Mouse (Mus musculus) heart, postnatal 0 days (tissue): Measurements from ENCODE around the gene Gm20695. TPM values are rescaled to one million over a fixed set of nuclear protein-coding genes. Genes with fewer than 3 reads are reported as not detected.

Source experiments
- ATAC-seq: fragments of 200-750 bp; cut with Nextera tagmentation; 2 replicates; pipeline ENCODE4 v1.8.0; 2017; ENCODE audit warnings: low read depth, moderate number of reproducible peaks, moderate library complexity; ENCODE audit not compliant: insufficient read depth
- DNase-seq: peaks from one replicate; pipeline ENCODE4 v3.0.0-alpha.2; 2016; ENCODE audit warnings: low spot score
- H3K27ac ChIP-seq: fragments of 300-500 bp; sonication (generic); 2 replicates; pipeline ENCODE4 v1.5.1; 2014; ENCODE audit warnings: low read depth, mild to moderate bottlenecking
- H3K27me3 ChIP-seq: fragments of 300-500 bp; sonication (generic); 2 replicates; pipeline ENCODE4 v1.6.1; 2014; ENCODE audit warnings: low read length, mixed read lengths; ENCODE audit not compliant: control insufficient read depth, insufficient read depth
- H3K36me3 ChIP-seq: fragments of 300-500 bp; sonication (generic); replicated peaks from 2 replicates; pipeline ENCODE4 v1.6.1; 2014; ENCODE audit warnings: low read length, mixed read lengths; ENCODE audit not compliant: control insufficient read depth, insufficient read depth
- H3K4me1 ChIP-seq: fragments of 300-500 bp; sonication (generic); 2 replicates; pipeline ENCODE4 v1.6.1; 2014; ENCODE audit warnings: antibody characterized with exemption; ENCODE audit not compliant: control insufficient read depth, insufficient read depth
- H3K4me2 ChIP-seq: fragments of 300-500 bp; sonication (generic); 2 replicates; pipeline ENCODE4 v1.6.1; 2014; ENCODE audit warnings: low read depth, mild to moderate bottlenecking, low read length, moderate library complexity
- H3K4me3 ChIP-seq: fragments of 300-500 bp; sonication (generic); 2 replicates; pipeline ENCODE4 v1.5.1; 2014; ENCODE audit warnings: low read depth, low read length
- H3K9ac ChIP-seq: fragments of 300-500 bp; sonication (generic); replicated peaks from 2 replicates; pipeline ENCODE4 v1.6.1; 2014; ENCODE audit warnings: low read depth, low read length, mixed read lengths
- H3K9me3 ChIP-seq: fragments of 300-500 bp; sonication (generic); replicated peaks from 2 replicates; pipeline ENCODE4 v1.6.1; 2016; ENCODE audit warnings: low read length; ENCODE audit not compliant: control insufficient read depth
- CTCF ChIP-seq: IDR thresholded peaks from 2 replicates; pipeline ENCODE4 v1.5.1; 2016; ENCODE audit warnings: antibody characterized with exemption, control low read depth, low read depth
- EP300 ChIP-seq: IDR thresholded peaks from 2 replicates; pipeline ENCODE4 v1.6.1; 2016; ENCODE audit warnings: antibody characterized with exemption, low read depth
- WGBS: fragments of 180-500 bp; shearing (Covaris S2); extraction: QIAGEN DNeasy Blood & Tissue Kit; methylation state at CpG from one replicate; pipeline ENCODE4 v1.1.7; 2014; 5-methylcytosine and 5-hydroxymethylcytosine counted together
- polyA plus RNA-seq: library from polyadenylated mRNA; unstranded; fragments of >200 nt; fragmentation: Nextera tagmentation; extraction: Ambion mirVana; gene quantifications from 2 replicates; pipeline ENCODE4 v1.2.1, GENCODE M21; 2015
- total RNA-seq: library from RNA; depleted of rRNA; stranded (reverse); fragments of >200 nt; gene quantifications from 2 replicates; pipeline ENCODE4 v1.2.3, GENCODE M21; 2014; ENCODE audit warnings: low replicate concordance

The Gm20695 gene
- total and polyA plus RNA-seq, 2 experiments from 2014 or later: 1.2 TPM; not detected in 1

DNA sequence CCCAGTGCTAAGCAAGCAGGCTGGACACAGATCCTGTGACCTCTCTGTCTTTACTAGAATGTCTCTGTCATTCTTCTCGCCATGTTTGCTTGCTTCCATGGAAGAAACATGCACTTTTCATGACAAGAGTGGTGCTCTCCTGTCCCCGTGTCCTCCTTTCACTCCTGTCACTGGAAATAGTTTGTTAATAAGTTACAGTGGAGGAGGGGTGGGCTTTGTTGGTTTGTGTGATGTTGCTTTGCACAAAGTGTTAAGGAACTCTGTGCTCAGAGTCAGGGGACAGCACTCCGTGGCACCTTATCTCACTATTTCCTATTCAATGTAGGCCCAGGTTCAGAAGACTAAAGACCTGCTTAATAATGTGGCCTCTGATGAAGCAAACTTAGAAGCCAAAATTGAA lies 39.1 kb downstream of the Gm20695 start:
- Histone ChIP-seq H3K4me2 (no peak overlapping the region), H3K27ac (no peak overlapping the region), H3K4me1 (no peaks in the 10 kb centered on the region), H3K36me3 (peaks cover 72% of the 10 kb centered on the region), H3K9ac (no peak overlapping the region), H3K27me3 (no peaks in the 10 kb centered on the region), H3K4me3 (no peak overlapping the region), H3K9me3 (no peaks in the 10 kb centered on the region)
- no peak for DNase-seq
- WGBS: 79% methylated on average over 3 of the region's 3 CpGs
- ATAC-seq: no peak
- TF ChIP-seq EP300 (no peak), CTCF (no peak)

DNA sequence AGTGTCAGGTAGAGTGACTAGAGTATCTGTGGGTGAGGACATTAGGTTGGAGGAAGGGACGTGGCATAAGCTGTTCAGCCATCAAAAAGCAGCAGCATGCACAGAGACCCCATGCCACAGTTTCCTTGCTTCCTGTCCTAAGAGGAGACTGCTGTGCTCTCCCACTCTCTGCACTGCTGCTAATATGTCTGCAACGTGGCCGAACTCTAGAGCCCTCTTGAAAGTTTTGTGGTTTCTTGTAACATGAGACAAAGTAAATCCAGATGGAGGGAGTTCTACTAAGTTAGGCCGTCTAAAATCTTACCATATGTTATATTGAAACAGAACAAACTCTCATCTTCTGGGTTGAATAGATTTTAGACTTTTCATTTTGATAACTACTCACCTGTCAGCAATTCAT lies 39.5 kb downstream of the Gm20695 start:
- Histone ChIP-seq H3K4me2 (no peak overlapping the region), H3K9me3 (no peaks in the 10 kb centered on the region), H3K4me1 (no peaks in the 10 kb centered on the region), H3K36me3 (peaks cover 74% of the 10 kb centered on the region), H3K27me3 (no peaks in the 10 kb centered on the region), H3K4me3 (no peak overlapping the region), H3K9ac (no peak overlapping the region), H3K27ac (no peak overlapping the region)
- WGBS: 93% methylated on average over 4 of the region's 4 CpGs
- ATAC-seq (no peak), DNase-seq (no peak)
- TF ChIP-seq EP300 (no peak), CTCF (no peak)

DNA sequence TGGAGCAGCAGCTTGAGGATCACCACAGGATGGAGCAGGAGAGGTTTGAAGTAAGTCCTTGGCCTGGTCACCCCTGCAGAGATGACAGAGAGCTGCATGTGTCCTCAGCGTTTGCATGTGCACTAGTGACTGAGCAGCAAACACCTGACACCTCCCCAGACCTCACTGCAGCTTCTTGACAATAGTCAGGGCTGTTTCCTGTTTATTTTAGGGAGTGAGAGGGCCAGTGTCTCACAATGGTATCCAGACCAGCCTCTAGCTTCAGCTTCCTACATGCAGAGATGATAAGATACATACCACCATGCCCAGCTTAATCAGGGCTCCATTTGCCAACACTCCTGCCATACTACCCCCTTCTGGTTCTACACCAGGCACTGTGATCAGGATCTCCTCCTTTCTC lies 44.1 kb downstream of the Gm20695 start:
- Histone ChIP-seq H3K27me3 (no peaks in the 10 kb centered on the region), H3K9me3 (no peaks in the 10 kb centered on the region), H3K4me1 (no peaks in the 10 kb centered on the region), H3K4me2 (no peak overlapping the region), H3K9ac (no peak overlapping the region), H3K27ac (no peak overlapping the region), H3K4me3 (no peak overlapping the region), H3K36me3 (peaks cover 56% of the 10 kb centered on the region)
- 57% methylated on average over 1 of the region's 1 CpGs for WGBS
- DNase-seq (no peak), ATAC-seq (no peak)
- TF ChIP-seq EP300 (no peak), CTCF (no peak)

DNA sequence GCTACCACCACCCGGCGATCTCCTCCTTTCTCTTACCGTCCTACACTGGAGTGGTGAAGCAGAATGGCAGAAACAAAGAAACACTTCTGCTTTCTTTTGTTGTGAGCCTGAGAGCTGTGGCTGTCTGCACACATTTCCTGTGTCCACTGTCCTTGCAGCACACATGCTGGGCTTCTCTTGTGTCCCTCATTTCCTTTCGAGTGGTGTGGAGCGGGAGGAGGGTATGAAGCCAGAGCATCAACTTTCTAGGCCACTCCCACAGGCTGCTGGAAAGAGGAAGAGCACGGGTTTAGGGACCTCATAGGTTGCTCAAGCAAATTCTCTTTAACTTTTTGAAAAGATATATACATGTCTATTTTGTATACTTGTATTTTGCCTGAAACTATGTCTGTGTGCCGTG lies 44.7 kb downstream of the Gm20695 start:
- Histone ChIP-seq H3K4me3 (no peak overlapping the region), H3K27ac (no peak overlapping the region), H3K4me2 (no peak overlapping the region), H3K27me3 (no peaks in the 10 kb centered on the region), H3K4me1 (no peaks in the 10 kb centered on the region), H3K9me3 (no peaks in the 10 kb centered on the region), H3K36me3 (peaks cover 56% of the 10 kb centered on the region), H3K9ac (no peak overlapping the region)
- ATAC-seq (no peak), DNase-seq (no peak)
- 73% methylated on average over 7 of the region's 7 CpGs for WGBS
- TF ChIP-seq EP300: no peak
- TF ChIP-seq CTCF: no peak

DNA sequence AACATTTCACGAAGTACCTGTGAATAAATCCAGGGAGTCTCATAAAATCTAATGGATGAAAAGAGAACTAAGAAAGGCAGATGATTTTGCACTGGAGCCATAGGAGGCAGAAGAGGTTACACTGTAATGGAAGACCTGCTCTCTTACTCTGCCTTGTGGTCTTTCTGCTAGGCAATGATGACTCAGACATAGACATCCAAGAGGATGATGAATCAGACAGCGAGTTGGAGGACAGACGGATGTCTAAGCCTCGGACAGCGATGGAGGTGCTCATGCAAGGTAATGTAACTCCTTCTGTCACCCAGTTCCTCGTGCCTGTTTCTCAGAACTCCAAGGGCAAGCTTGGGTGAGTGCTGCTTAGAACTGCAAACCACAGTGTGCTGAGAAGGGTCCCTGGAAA lies 49.1 kb downstream of the Gm20695 start:
- no peaks in the 10 kb centered on the region for H3K4me1 ChIP-seq
- no peak overlapping the region for H3K27ac ChIP-seq
- DNase-seq: no peak
- TF ChIP-seq EP300 (no peak), CTCF (no peak)
- no peak overlapping the region for H3K9ac ChIP-seq
- WGBS: 87% methylated on average over 6 of the region's 6 CpGs
- H3K4me2 ChIP-seq: no peak overlapping the region
- no peaks in the 10 kb centered on the region for H3K9me3 ChIP-seq
- ATAC-seq: no peak
- H3K4me3 ChIP-seq: no peak overlapping the region
- no peaks in the 10 kb centered on the region for H3K27me3 ChIP-seq
- peaks cover 65% of the 10 kb centered on the region for H3K36me3 ChIP-seq

DNA sequence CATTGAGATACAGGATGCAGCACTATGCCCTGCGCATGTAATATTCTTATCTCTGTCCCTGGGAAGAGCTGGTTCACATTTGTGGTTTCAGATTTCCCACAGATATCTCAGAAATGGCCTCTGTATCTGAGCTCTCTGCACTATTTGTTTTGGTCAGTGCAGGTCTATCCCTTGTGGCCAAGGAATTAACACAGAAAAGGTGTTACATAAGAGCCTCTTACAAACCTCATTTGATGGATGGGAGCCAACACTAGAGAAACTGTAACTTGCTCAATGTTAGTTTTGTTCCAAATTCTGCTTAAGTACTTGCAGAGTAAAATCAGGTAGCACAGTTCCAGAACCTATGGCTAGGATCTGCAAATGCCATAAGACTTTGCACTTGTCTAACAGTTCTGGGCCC lies 49.6 kb downstream of the Gm20695 start:
- no peaks in the 10 kb centered on the region for H3K27me3 ChIP-seq
- TF ChIP-seq CTCF (no peak), EP300 (no peak)
- H3K36me3 ChIP-seq: peaks cover 68% of the 10 kb centered on the region
- H3K9ac ChIP-seq: no peak overlapping the region
- no peak for ATAC-seq
- no peak for DNase-seq
- H3K9me3 ChIP-seq: no peaks in the 10 kb centered on the region
- H3K4me2 ChIP-seq: no peak overlapping the region
- 88% methylated on average over 1 of the region's 1 CpGs for WGBS
- no peak overlapping the region for H3K27ac ChIP-seq
- H3K4me1 ChIP-seq: no peaks in the 10 kb centered on the region
- H3K4me3 ChIP-seq: no peak overlapping the region
